Mouse (Mus musculus) urinary bladder, postnatal 25 days (tissue): Measurements from ENCODE around the gene Gm28305.
A peak's percentile ranks its signal among the peaks of the same experiment; 100 is the strongest.

ENCODE experiments used
- DNase-seq: peaks from one replicate; pipeline ENCODE4 v3.0.0; 2022; ENCODE audit warnings: low spot score

Gene Gm28305

GRCm38 (mm10) chr9:104070863-104071604, 30.6 kb downstream of the Gm28305 start:
- no peak for DNase-seq

GRCm38 (mm10) chr9:104075808-104076207, 35.3 kb downstream of the Gm28305 start:
- no peak for DNase-seq

- no peak for DNase-seq
These were observed 38.3 kb downstream of the Gm28305 start for GRCm38 (mm10) chr9:104078780-104079179.

- peak; percentile 42 for DNase-seq
These were observed 38.9 kb downstream of the Gm28305 start for GRCm38 (mm10) chr9:104079379-104079778.

- no peak for DNase-seq
These were observed 39.6 kb downstream of the Gm28305 start for GRCm38 (mm10) chr9:104080038-104080437.

GRCm38 (mm10) chr9:104085730-104086429, 45.4 kb downstream of the Gm28305 start:
- peak; percentile 27 for DNase-seq

- no peak for DNase-seq
These were observed 48.1 kb downstream of the Gm28305 start for GRCm38 (mm10) chr9:104088555-104088954.

- no peak for DNase-seq
These were observed 52.5 kb downstream of the Gm28305 start for GRCm38 (mm10) chr9:104092945-104093344.

- DNase-seq: no peak
These were observed 57.8 kb downstream of the Gm28305 start for GRCm38 (mm10) chr9:104098256-104098655.

GRCm38 (mm10) chr9:104099060-104099459, 58.6 kb downstream of the Gm28305 start:
- DNase-seq: no peak

GRCm38 (mm10) chr9:104100822-104101221, 60.4 kb downstream of the Gm28305 start:
- DNase-seq: no peak

GRCm38 (mm10) chr9:104101458-104101857, 61.0 kb downstream of the Gm28305 start:
- DNase-seq: no peak

GRCm38 (mm10) chr9:104102301-104102700, 61.8 kb downstream of the Gm28305 start:
- no peak for DNase-seq

- DNase-seq: no peak
These were observed 62.4 kb downstream of the Gm28305 start for GRCm38 (mm10) chr9:104102901-104103300.

- DNase-seq: no peak
These were observed 64.5 kb downstream of the Gm28305 start for GRCm38 (mm10) chr9:104104986-104105385.

GRCm38 (mm10) chr9:104106930-104107329, 66.5 kb downstream of the Gm28305 start:
- DNase-seq: no peak

- DNase-seq: no peak
These were observed 67.0 kb downstream of the Gm28305 start for GRCm38 (mm10) chr9:104107482-104107881.

GRCm38 (mm10) chr9:104108571-104109143, 68.2 kb downstream of the Gm28305 start:
- DNase-seq: no peak

- no peak for DNase-seq
These were observed 68.7 kb downstream of the Gm28305 start for GRCm38 (mm10) chr9:104109151-104109550.

GRCm38 (mm10) chr9:104123101-104123500, 82.6 kb downstream of the Gm28305 start:
- no peak for DNase-seq

GRCm38 (mm10) chr9:104123622-104124021, 83.2 kb downstream of the Gm28305 start:
- DNase-seq: no peak
